Mouse (Mus musculus): ENCODE data around the gene Calm2. TPM values are rescaled to one million over a fixed set of nuclear protein-coding genes. Genes with fewer than 3 reads are reported as not detected.

The Calm2 gene
- polyA plus RNA-seq, 1 experiment from 2014 or later, result 2,858 TPM

DNA sequence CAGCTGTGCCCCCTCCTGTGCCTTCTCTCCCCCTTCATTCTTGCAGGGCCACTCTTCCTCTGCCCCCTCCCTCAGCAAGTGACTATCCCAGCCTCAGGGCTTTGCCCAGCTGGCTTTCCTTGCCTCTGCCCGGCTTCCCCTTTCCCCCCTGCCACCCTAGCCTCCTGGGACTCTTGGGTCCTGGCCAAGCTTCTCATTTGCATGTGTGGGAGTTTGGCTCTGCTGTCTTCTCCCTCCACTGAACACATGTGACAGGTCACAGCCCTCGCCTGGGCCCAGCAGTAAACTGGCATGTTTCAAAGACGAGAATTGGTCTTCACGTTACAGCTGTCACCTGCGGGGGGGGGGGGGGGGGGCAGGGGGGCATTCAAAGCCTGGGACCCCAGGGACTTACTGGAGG is 59.7 kb downstream of the Calm2 start:
- Histone ChIP-seq H3K27me3 (ENCODE audit: control insufficient read depth, insufficient read depth, low read length) (no peaks in the 10 kb centered on the region), H3K36me3 (replicated peaks; ENCODE audit: control insufficient read depth, insufficient read depth) (no peaks in the 10 kb centered on the region), H3K9ac (no peak overlapping the region), H3K27ac (no peak overlapping the region), H3K4me3 (replicated peaks; ENCODE audit: low read length) (no peak overlapping the region), H3K9me3 (ENCODE audit: control insufficient read depth, low read length) (no peaks in the 10 kb centered on the region), H3K4me1 (replicated peaks; ENCODE audit: control insufficient read depth, insufficient read depth, low read length) (no peaks in the 10 kb centered on the region), H3K4me2 (replicated peaks) (no peak overlapping the region)
- ATAC-seq (ENCODE audit: low FRiP score), result peak; percentile 58; the same call in 1 of the 2 replicates
- 12% methylated on average over 4 of the region's 5 CpGs for WGBS
- DNase-seq (ENCODE audit: low spot score), result peak; percentile 53

DNA sequence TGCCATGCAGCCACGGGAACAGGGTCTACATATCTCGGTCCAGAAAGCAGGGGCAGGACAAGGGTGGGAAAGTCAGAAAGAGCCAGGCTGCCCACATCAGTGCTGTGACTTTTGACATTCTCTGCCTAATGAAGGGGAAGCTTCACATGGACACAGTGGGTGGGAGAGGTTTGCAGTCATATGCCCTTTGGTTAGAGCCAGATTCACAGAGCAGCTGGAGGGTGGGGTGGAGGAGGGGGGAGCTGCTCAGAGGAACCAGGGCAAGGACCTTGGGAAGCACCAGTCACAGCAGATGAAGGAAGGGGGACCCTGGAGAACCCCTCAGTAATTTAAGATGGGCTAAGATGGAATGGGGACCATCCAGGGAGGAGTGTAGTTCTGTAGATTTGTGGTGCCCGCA is 60.9 kb downstream of the Calm2 start:
- Histone ChIP-seq H3K27me3 (ENCODE audit: control insufficient read depth, insufficient read depth, low read length) (no peaks in the 10 kb centered on the region), H3K4me3 (replicated peaks; ENCODE audit: low read length) (no peak overlapping the region), H3K4me1 (replicated peaks; ENCODE audit: control insufficient read depth, insufficient read depth, low read length) (no peaks in the 10 kb centered on the region), H3K9me3 (ENCODE audit: control insufficient read depth, low read length) (no peaks in the 10 kb centered on the region), H3K4me2 (replicated peaks) (no peak overlapping the region), H3K36me3 (replicated peaks; ENCODE audit: control insufficient read depth, insufficient read depth) (no peaks in the 10 kb centered on the region), H3K9ac (no peak overlapping the region), H3K27ac (no peak overlapping the region)
- ATAC-seq (ENCODE audit: low FRiP score) (no peak), DNase-seq (ENCODE audit: low spot score) (no peak)
- 56% methylated on average over 3 of the region's 3 CpGs for WGBS

Other genes with a start within 250 kb of the Calm2 start
- gene Mcfd2, start 181.0 kb downstream of the Calm2 start, polyA plus RNA-seq (2014; fragmentation: Nextera tagmentation; extraction: Ambion mirVana), result 47.0 and 49.0 TPM in 2 replicates
- gene Ttc7, start 164.0 kb downstream of the Calm2 start, polyA plus RNA-seq (2014; fragmentation: Nextera tagmentation; extraction: Ambion mirVana), result 5.0 and 6.3 TPM in 2 replicates
- not detected in 2 replicates for gene Stpg4, start 19.2 kb downstream of the Calm2 start, polyA plus RNA-seq (2014; fragmentation: Nextera tagmentation; extraction: Ambion mirVana)
- 4.5 and 5.4 TPM in 2 replicates for gene Epcam, start 189.0 kb upstream of the Calm2 start, polyA plus RNA-seq (2014; fragmentation: Nextera tagmentation; extraction: Ambion mirVana)
- gene Msh2, start 225.4 kb upstream of the Calm2 start, polyA plus RNA-seq (2014; fragmentation: Nextera tagmentation; extraction: Ambion mirVana), result 43.9 and 46.6 TPM in 2 replicates

Data from hindbrain, embryonic 14.5 days (tissue).